Comparison of ENCODE assay signal across 9 mouse cellular contexts in genomic region chr13:93674131-93674561, GRCm38 (mm10). TPM values are rescaled to one million over a fixed set of nuclear protein-coding genes. Genes with fewer than 3 reads are reported as not detected.
DNase-seq lines count a peak whose midpoint lies in the region; ATAC-seq and TF ChIP-seq lines count a peak whose summit lies in the region.
"Had no signal": no experiment of that assay in that cellular context is flagged by ENCODE, and none has a peak within 500 bp of the region (broad histone marks: within the 10 kb centered on the region; RNA-seq: fewer than 3 reads in every experiment).

TSS of gene Bhmt2 (minus strand) at chr13:93674302.
TSS of gene Dmgdh (plus strand) at chr13:93674433.

- H3K4me3 ChIP-seq in heart, embryonic 13.5 days, result peak within 1 kb of the TSS; percentile 39
- no peak within 1 kb of the TSS for H3K4me3 ChIP-seq in heart, adult 2 months
- H3K4me3 ChIP-seq in hindbrain, embryonic 15.5 days, result no peak within 1 kb of the TSS; the same call in 1 of the 2 replicates
- H3K4me3 ChIP-seq in limb, embryonic 13.5 days, result peak within 1 kb of the TSS; percentile 27
- H3K4me3 ChIP-seq in neural tube, embryonic 15.5 days (replicated peaks), result no peak within 1 kb of the TSS

- H3K9ac ChIP-seq in heart, embryonic 13.5 days, result peak within 1 kb of the TSS; percentile 44
- H3K9ac ChIP-seq in heart, adult 2 months (ENCODE audit: low read depth, low read length), result no peak within 1 kb of the TSS
- no peak within 1 kb of the TSS for H3K9ac ChIP-seq in hindbrain, embryonic 15.5 days
- no peak within 1 kb of the TSS for H3K9ac ChIP-seq in limb, embryonic 13.5 days
- no peak within 1 kb of the TSS for H3K9ac ChIP-seq in neural tube, embryonic 15.5 days (replicated peaks)

- intact Hi-C loops in heart, adult 2 months (cut with DNase I), result no loop called here

- no peak for ATAC-seq in heart, embryonic 13.5 days (ENCODE audit: extremely low read depth, insufficient number of reproducible peaks, low FRiP score, low TSS enrichment)
- ATAC-seq in hindbrain, embryonic 15.5 days (ENCODE audit: low FRiP score, low read depth), result no peak
- ATAC-seq in limb, embryonic 13.5 days (ENCODE audit: low FRiP score, low read depth), result no peak
- no peak for ATAC-seq in neural tube, embryonic 15.5 days (ENCODE audit: low FRiP score)
- no peak for ATAC-seq in megakaryocyte-erythroid progenitor cell, adult 5-6 weeks (replicated peaks; ENCODE audit: low FRiP score, low TSS enrichment, poor library complexity, severe bottlenecking)

- H3K4me2 ChIP-seq in heart, embryonic 13.5 days, result peak within 1 kb of the TSS; percentile 63
- H3K4me2 ChIP-seq in hindbrain, embryonic 15.5 days, result peak within 1 kb of the TSS; percentile 38
- peak within 1 kb of the TSS; percentile 53 for H3K4me2 ChIP-seq in limb, embryonic 13.5 days (replicated peaks)
- H3K4me2 ChIP-seq in neural tube, embryonic 15.5 days, result peak within 1 kb of the TSS; percentile 42

- H3K27me3 ChIP-seq in heart, embryonic 13.5 days (replicated peaks), result peaks cover 20% of the 10 kb centered on the region
- H3K27me3 ChIP-seq in heart, adult 2 months (ENCODE audit: control insufficient read depth, insufficient read depth, low read length), result no peaks in the 10 kb centered on the region
- H3K27me3 ChIP-seq in hindbrain, embryonic 15.5 days, result 0 out of 2 replicates have a peak, but pooled peaks cover 4% of the 10 kb centered on the region
- peaks cover 21% of the 10 kb centered on the region for H3K27me3 ChIP-seq in limb, embryonic 13.5 days
- H3K27me3 ChIP-seq in neural tube, embryonic 15.5 days (replicated peaks), result peaks cover 8% of the 10 kb centered on the region

- no peak for DNase-seq in heart, adult 2 months
- no peak for DNase-seq in adipocyte (ENCODE audit: low spot score)
- DNase-seq in ovary, adult 18-20 months (ENCODE audit: low spot score), result no peak
- DNase-seq: layer of hippocampus, postnatal 36 days had no signal

- no peaks in the 10 kb centered on the region for H3K79me2 ChIP-seq in heart, adult 2 months (replicated peaks; ENCODE audit: control insufficient read depth, insufficient read depth, low read length)

- no peak for TF ChIP-seq POLR2A in heart, adult 2 months (IDR thresholded peaks at IDR 0.05; ENCODE audit: insufficient read depth, low read depth, low read length)

- H3K9me3 ChIP-seq in heart, embryonic 13.5 days, result no peaks in the 10 kb centered on the region
- H3K9me3 ChIP-seq in hindbrain, embryonic 15.5 days, result no peaks in the 10 kb centered on the region
- H3K9me3 ChIP-seq in limb, embryonic 13.5 days, result no peaks in the 10 kb centered on the region; the same call in 1 of the 2 replicates
- H3K9me3 ChIP-seq in neural tube, embryonic 15.5 days (replicated peaks), result no peaks in the 10 kb centered on the region

- peaks cover 9% of the 10 kb centered on the region; the same call in 1 of the 2 replicates for H3K4me1 ChIP-seq in heart, embryonic 13.5 days
- no peaks in the 10 kb centered on the region for H3K4me1 ChIP-seq in heart, adult 2 months (ENCODE audit: control insufficient read depth, insufficient read depth, low read length)
- 0 out of 2 replicates have a peak, but pooled peaks cover 3% of the 10 kb centered on the region for H3K4me1 ChIP-seq in hindbrain, embryonic 15.5 days (replicated peaks)
- H3K4me1 ChIP-seq in limb, embryonic 13.5 days, result peaks cover 7% of the 10 kb centered on the region; the same call in 1 of the 2 replicates
- H3K4me1 ChIP-seq in neural tube, embryonic 15.5 days, result peaks cover 5% of the 10 kb centered on the region; the same call in 1 of the 2 replicates

- H3K36me3 ChIP-seq in heart, embryonic 13.5 days, result no peaks in the 10 kb centered on the region
- H3K36me3 ChIP-seq in heart, adult 2 months (ENCODE audit: control insufficient read depth, insufficient read depth, low read length), result no peaks in the 10 kb centered on the region
- H3K36me3 ChIP-seq in hindbrain, embryonic 15.5 days, result no peaks in the 10 kb centered on the region
- H3K36me3 ChIP-seq in limb, embryonic 13.5 days, result no peaks in the 10 kb centered on the region
- H3K36me3 ChIP-seq in neural tube, embryonic 15.5 days, result no peaks in the 10 kb centered on the region

- TF ChIP-seq EP300 in heart, adult 2 months (IDR thresholded peaks at IDR 0.05; ENCODE audit: insufficient read depth, low read depth, low read length), result no peak

- no peak for TF ChIP-seq CTCF in heart, adult 2 months (IDR thresholded peaks at IDR 0.05)

- no peak within 1 kb of the TSS for H3K27ac ChIP-seq in heart, embryonic 13.5 days (replicated peaks)
- H3K27ac ChIP-seq in heart, adult 2 months, result no peak within 1 kb of the TSS
- H3K27ac ChIP-seq in hindbrain, embryonic 15.5 days (replicated peaks), result no peak within 1 kb of the TSS
- H3K27ac ChIP-seq in limb, embryonic 13.5 days, result no peak within 1 kb of the TSS
- no peak within 1 kb of the TSS for H3K27ac ChIP-seq in neural tube, embryonic 15.5 days (replicated peaks)

- 5% methylated on average over 30 of the region's 31 CpGs for WGBS in heart, embryonic 13.5 days
- WGBS in heart, adult 2 months, result 13% methylated on average over 31 of the region's 31 CpGs
- WGBS in hindbrain, embryonic 15.5 days, result 10% methylated on average over 31 of the region's 31 CpGs
- WGBS in limb, embryonic 13.5 days, result 5% methylated on average over 29 of the region's 31 CpGs
- 7% methylated on average over 29 of the region's 31 CpGs for WGBS in neural tube, embryonic 15.5 days

RNA-seq across cellular contexts. Expression of gene Bhmt2, which starts in this region (rescaled TPM):
- polyA plus RNA-seq in heart, embryonic 13.5 days (2015; fragmentation: Nextera tagmentation; extraction: Ambion mirVana), result 0.35 and 0.74 TPM in 2 replicates
- not detected for total RNA-seq in heart, adult 2 months (2021)
- 0.06 TPM in 1 of 2 replicates, not detected in the other for polyA plus RNA-seq in heart, adult 2 months (2012; rRNA removed)
- polyA plus RNA-seq in hindbrain, embryonic 15.5 days (2015; fragmentation: Nextera tagmentation; extraction: Ambion mirVana), result 0.09 and 0.10 TPM in 2 replicates
- 0.08 and 0.22 TPM in 2 replicates for polyA plus RNA-seq in limb, embryonic 13.5 days (2015; fragmentation: Nextera tagmentation; extraction: Ambion mirVana)
- polyA plus RNA-seq in neural tube, embryonic 15.5 days (2015; fragmentation: Nextera tagmentation; extraction: Ambion mirVana), result 0.17 TPM in 1 of 2 replicates, not detected in the other
- not detected in 2 replicates for total RNA-seq in megakaryocyte-erythroid progenitor cell, adult 5-6 weeks (2014; fragmentation: Nextera tagmentation)
- not detected in 2 replicates for total RNA-seq in megakaryocyte-erythroid progenitor cell, adult 5-6 weeks (2017)

RNA-seq across cellular contexts. Expression of gene Dmgdh, which starts in this region (rescaled TPM):
- 0.08 and 0.33 TPM in 2 replicates for polyA plus RNA-seq in heart, embryonic 13.5 days (2015; fragmentation: Nextera tagmentation; extraction: Ambion mirVana)
- total RNA-seq in heart, adult 2 months (2021), result not detected
- polyA plus RNA-seq in heart, adult 2 months (2012; rRNA removed), result 0.06 TPM in 1 of 2 replicates, not detected in the other
- 0.30 and 0.31 TPM in 2 replicates for polyA plus RNA-seq in hindbrain, embryonic 15.5 days (2015; fragmentation: Nextera tagmentation; extraction: Ambion mirVana)
- not detected in 2 replicates for polyA plus RNA-seq in limb, embryonic 13.5 days (2015; fragmentation: Nextera tagmentation; extraction: Ambion mirVana)
- 0.18 and 0.28 TPM in 2 replicates for polyA plus RNA-seq in neural tube, embryonic 15.5 days (2015; fragmentation: Nextera tagmentation; extraction: Ambion mirVana)
- total RNA-seq in megakaryocyte-erythroid progenitor cell, adult 5-6 weeks (2014; fragmentation: Nextera tagmentation), result not detected in 2 replicates
- not detected in 2 replicates for total RNA-seq in megakaryocyte-erythroid progenitor cell, adult 5-6 weeks (2017)

Comparison
In these comparisons a context has a peak if more than half of its experiments do, and no peak if none do; other contexts are left out.
1. H3K4me3 ChIP-seq: peak in heart, embryonic 13.5 days (single experiment) and limb, embryonic 13.5 days (single experiment); none in heart, adult 2 months (single experiment), hindbrain, embryonic 15.5 days (single experiment) and neural tube, embryonic 15.5 days (single experiment).
2. Peak in every context shown above with its lines, with median percentiles within 50 percentile points of each other: H3K4me2 ChIP-seq.